Mouse (Mus musculus) ES-E14 (cell line): ENCODE data around the gene Gm3285. TPM values are rescaled to one million over a fixed set of nuclear protein-coding genes. Genes with fewer than 3 reads are reported as not detected.

Experiments used
- DNase-seq: peaks from one replicate; pipeline ENCODE4 v3.0.0-alpha.2; 2013; ENCODE audit warnings: low read depth, low spot score
- H3K27ac ChIP-seq: 2 replicates; pipeline ENCODE4 v1.5.1; 2012; ENCODE audit warnings: low read depth, mild to moderate bottlenecking, low read length, moderate library complexity, mixed read lengths; ENCODE audit not compliant: poor library complexity, insufficient read depth, severe bottlenecking
- H3K36me3 ChIP-seq: 2 replicates; pipeline ENCODE4 v1.6.1; 2012; ENCODE audit warnings: mild to moderate bottlenecking, low read length, moderate library complexity, mixed read lengths; ENCODE audit not compliant: control insufficient read depth, poor library complexity, insufficient read depth, severe bottlenecking
- H3K4me1 ChIP-seq, 2 experiments: fragments of 150-350 bp in 1 of 2; sonication (generic) in 1 of 2; 2 replicates each; pipeline ENCODE4 v1.6.1; 2012; ENCODE audit warnings: low read length in 2 of 2, mild to moderate bottlenecking in 1 of 2, mixed read lengths in 1 of 2; ENCODE audit not compliant: control insufficient read depth in 2 of 2, insufficient read depth in 2 of 2, poor library complexity in 1 of 2
- H3K4me3 ChIP-seq, 2 experiments: fragments of 150-350 bp in 1 of 2; sonication (generic) in 1 of 2; 2 replicates each; pipeline ENCODE4 v1.5.1; 2012; ENCODE audit warnings: low read length in 2 of 2, low read depth in 1 of 2, mild to moderate bottlenecking in 1 of 2, mixed read lengths in 1 of 2; ENCODE audit not compliant: insufficient read depth in 1 of 2, poor library complexity in 1 of 2, severe bottlenecking in 1 of 2
- H3K9ac ChIP-seq: 2 replicates; pipeline ENCODE4 v1.6.1; 2012; ENCODE audit warnings: low read depth, mild to moderate bottlenecking, low read length, mixed read lengths; ENCODE audit not compliant: poor library complexity, insufficient read depth, severe bottlenecking
- H3K9me3 ChIP-seq: fragments of 150-350 bp; sonication (generic); 2 replicates; pipeline ENCODE4 v1.6.1; 2012; ENCODE audit warnings: low read depth, mild to moderate bottlenecking, low read length; ENCODE audit not compliant: control insufficient read depth, insufficient read depth
- CHD2 ChIP-seq: IDR thresholded peaks from 2 replicates; pipeline ENCODE4 v1.6.1; 2014; ENCODE audit warnings: mild to moderate bottlenecking, low read depth, low read length, inconsistent platforms
- HCFC1 ChIP-seq: IDR thresholded peaks from 2 replicates; pipeline ENCODE4 v1.6.1; 2012; ENCODE audit warnings: low read length, inconsistent platforms, borderline replicate concordance; ENCODE audit not compliant: insufficient read depth
- MAFK ChIP-seq: IDR thresholded peaks from 2 replicates; pipeline ENCODE4 v1.6.1; 2014; ENCODE audit warnings: mild to moderate bottlenecking, low read depth, low read length, inconsistent platforms; ENCODE audit not compliant: insufficient read depth
- ZC3H11A ChIP-seq: IDR thresholded peaks from 2 replicates; pipeline ENCODE4 v1.6.1; 2012; ENCODE audit warnings: low read depth, mild to moderate bottlenecking, inconsistent platforms, low read length, borderline replicate concordance
- ZNF384 ChIP-seq: IDR thresholded peaks from 2 replicates; pipeline ENCODE4 v1.6.1; 2012; ENCODE audit warnings: low read depth, low read length, inconsistent platforms
- in situ Hi-C, 2 experiments: fragments of 600-800 bp; cut with MboI; formaldehyde crosslinking; loops; one replicate each; pipeline ENCODE4 v1.15.1; 2025; ENCODE audit warnings: low sequenced_read_pairs in 2 of 2, inconsistent platforms in 1 of 2; ENCODE audit not compliant: unreplicated experiment in 2 of 2
- total RNA-seq: library from RNA; depleted of rRNA; stranded (reverse); fragments of 300-350 nt; gene quantifications from 2 replicates; pipeline ENCODE4 v1.2.3, GENCODE M21; 2012; rRNA removed

Gene Gm3285
- total RNA-seq, 1 experiment: not detected

DNA sequence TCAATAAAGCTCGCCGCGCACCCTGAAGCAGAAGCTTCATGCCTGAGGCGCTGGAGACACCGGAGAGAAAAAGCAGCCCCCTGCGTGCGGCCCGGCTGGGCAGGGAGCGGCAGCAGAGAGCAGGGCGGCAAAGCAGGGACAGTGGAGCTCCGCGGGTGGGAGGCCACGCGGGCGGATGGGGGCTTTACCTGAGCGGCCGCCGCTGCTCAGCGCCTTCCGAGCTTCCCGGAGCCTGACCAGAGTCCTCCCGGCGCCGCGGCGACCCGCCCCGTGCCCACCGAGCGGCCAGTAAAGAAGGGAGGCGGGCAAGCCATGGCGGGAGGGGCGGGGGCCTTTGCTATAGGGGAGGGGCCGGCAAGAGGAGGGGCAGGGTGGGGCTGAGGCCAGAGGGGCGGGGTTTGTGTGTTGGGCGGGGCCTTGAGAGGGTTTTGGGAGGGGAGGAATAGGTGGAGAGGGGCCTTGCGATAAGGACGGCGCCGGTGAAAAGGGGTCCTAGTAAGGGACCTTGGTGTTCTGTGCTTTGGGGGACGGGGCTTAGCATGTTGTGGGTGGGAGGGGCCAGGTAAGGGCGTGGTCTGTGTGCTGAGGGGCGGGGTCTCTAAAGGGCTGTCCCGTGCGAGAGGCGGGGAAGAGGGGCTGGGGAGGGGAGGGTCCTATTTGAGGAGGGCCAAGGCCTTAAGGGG is 40.6 kb downstream of the Gm3285 start, which contains the start of gene Lrrc3:
Gene Lrrc3 (minus strand): TSS at position 326 of the 683 bp plus-strand sequence.
- Histone ChIP-seq H3K36me3 (peaks cover 9% of the 10 kb centered on the region; the same call in 1 of the 2 replicates), H3K4me3 (peak within 1 kb of the TSS; percentile 85 to 95), H3K9ac (peak within 1 kb of the TSS; percentile 91), H3K27ac (peak within 1 kb of the TSS; percentile 81), H3K4me1 (peaks cover 0 to 3% of the 10 kb centered on the region in 2 experiments; a peak in 2 of 4 replicates), H3K9me3 (no peaks in the 10 kb centered on the region)
- DNase-seq: peak; percentile 70
- TF ChIP-seq MAFK: no peak
- no peak for TF ChIP-seq ZNF384
- no peak for TF ChIP-seq CHD2
- TF ChIP-seq ZC3H11A: no peak
- no peak for TF ChIP-seq HCFC1
- in situ Hi-C loops: no loop called here

DNA sequence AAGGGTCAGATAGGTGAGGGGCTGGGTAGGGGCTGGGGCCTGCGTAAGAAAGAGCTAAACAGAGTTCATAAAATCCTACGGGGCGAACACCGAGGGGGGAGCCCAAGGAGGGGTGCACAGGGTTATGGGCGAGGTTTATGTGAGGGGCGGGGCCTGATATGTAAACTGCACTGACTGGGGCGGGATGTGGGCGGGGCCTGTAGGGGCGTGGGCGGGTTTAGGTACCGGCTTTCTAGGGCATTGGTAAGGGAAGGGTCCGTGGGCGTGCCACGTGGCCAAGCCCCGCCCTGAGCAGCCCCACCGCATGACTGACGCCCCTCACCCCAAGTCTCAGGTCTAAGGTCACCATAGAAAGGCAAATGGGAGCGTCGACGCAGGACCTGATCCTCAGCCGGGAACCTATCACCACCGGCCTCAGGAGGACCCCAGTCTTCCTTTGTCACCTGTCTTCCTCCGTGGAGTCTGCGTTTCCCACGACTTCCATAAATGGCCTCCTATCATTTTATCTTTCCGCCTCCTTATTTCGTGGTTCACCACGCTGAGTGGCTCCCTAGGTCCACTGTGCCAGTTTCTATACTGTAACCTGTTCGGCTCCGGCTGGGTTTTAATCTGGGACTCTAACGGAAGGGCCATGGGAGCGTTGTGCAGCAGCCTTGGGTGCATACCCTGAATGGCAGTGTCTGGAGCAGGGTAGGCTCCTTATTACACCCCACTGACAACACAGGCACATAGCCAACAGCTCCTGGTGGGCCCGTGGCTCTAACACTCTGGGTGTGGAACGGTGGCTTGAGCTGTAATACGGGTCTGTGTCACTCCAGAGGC is 41.3 kb downstream of the Gm3285 start:
- Histone ChIP-seq H3K9me3 (no peaks in the 10 kb centered on the region), H3K9ac (peak overlapping the region; percentile 77), H3K4me1 (peaks cover 0 to 3% of the 10 kb centered on the region in 2 experiments; a peak in 2 of 4 replicates), H3K27ac (peak overlapping the region; percentile 81), H3K4me3 (peak overlapping the region; percentile 85 to 95), H3K36me3 (peaks cover 9% of the 10 kb centered on the region; the same call in 1 of the 2 replicates)
- TF ChIP-seq CHD2: no peak
- TF ChIP-seq HCFC1: no peak
- no peak for TF ChIP-seq MAFK
- no peak for TF ChIP-seq ZC3H11A
- no peak for TF ChIP-seq ZNF384
- DNase-seq: peak; percentile 83
- in situ Hi-C loops: no loop called here

Other genes with a start within 250 kb of the Gm3285 start
- gene Ube2g2, start 239.7 kb upstream of the Gm3285 start, total RNA-seq: 21.2 and 32.7 TPM in 2 replicates
- 0.49 and 0.90 TPM in 2 replicates for gene Tspear, start 175.4 kb upstream of the Gm3285 start, total RNA-seq
- gene Gm19402, start 171.2 kb upstream of the Gm3285 start, total RNA-seq: not detected in 2 replicates
- not detected in 2 replicates for gene Gm9508, start 164.7 kb upstream of the Gm3285 start, total RNA-seq
- gene Gm10272, start 155.3 kb upstream of the Gm3285 start, total RNA-seq: not detected in 2 replicates
- not detected in 2 replicates for gene Gm10024, start 150.5 kb upstream of the Gm3285 start, total RNA-seq
- gene Gm10142, start 146.2 kb upstream of the Gm3285 start, total RNA-seq: not detected in 2 replicates
- gene Krtap12-1, start 141.4 kb upstream of the Gm3285 start, total RNA-seq: not detected in 2 replicates
- not detected in 2 replicates for gene Gm10100, start 135.5 kb upstream of the Gm3285 start, total RNA-seq
- gene Gm18596, start 119.3 kb upstream of the Gm3285 start, total RNA-seq: not detected in 2 replicates
- gene Gm9736, start 110.6 kb upstream of the Gm3285 start, total RNA-seq: not detected in 2 replicates
- not detected in 2 replicates for gene Gm3233, start 102.3 kb upstream of the Gm3285 start, total RNA-seq
- gene Gm3238, start 90.7 kb upstream of the Gm3285 start, total RNA-seq: not detected in 2 replicates
- gene Gm7138, start 85.0 kb upstream of the Gm3285 start, total RNA-seq: not detected in 2 replicates
- not detected in 2 replicates for gene Gm3250, start 79.4 kb upstream of the Gm3285 start, total RNA-seq
- not detected in 2 replicates for gene Gm7137, start 73.8 kb upstream of the Gm3285 start, total RNA-seq
- gene Gm9639, start 66.9 kb upstream of the Gm3285 start, total RNA-seq: not detected in 2 replicates
- gene Gm19668, start 62.8 kb upstream of the Gm3285 start, total RNA-seq: not detected in 2 replicates
- not detected in 2 replicates for gene Gm9507, start 50.1 kb upstream of the Gm3285 start, total RNA-seq
- gene Gm2696, start 47.3 kb upstream of the Gm3285 start, total RNA-seq: not detected in 2 replicates
- gene Krtap10-4, start 34.9 kb upstream of the Gm3285 start, total RNA-seq: not detected in 2 replicates
- gene Krtap10-10, start 26.0 kb upstream of the Gm3285 start, total RNA-seq: not detected in 2 replicates
- gene Gm36176, start 15.2 kb upstream of the Gm3285 start, total RNA-seq: not detected in 2 replicates
- gene Gm10318, start 9.1 kb upstream of the Gm3285 start, total RNA-seq: not detected in 2 replicates
- 2.5 and 4.1 TPM in 2 replicates for gene Lrrc3, start 40.6 kb downstream of the Gm3285 start, total RNA-seq
- gene Trpm2, start 108.6 kb downstream of the Gm3285 start, total RNA-seq: 0.54 and 0.63 TPM in 2 replicates
- 7.1 and 8.4 TPM in 2 replicates for gene 1810043G02Rik, start 116.5 kb downstream of the Gm3285 start, total RNA-seq
- gene Pfkl, start 148.1 kb downstream of the Gm3285 start, total RNA-seq: 138 and 230 TPM in 2 replicates
- 328 and 388 TPM in 2 replicates for gene Dnmt3l, start 180.0 kb downstream of the Gm3285 start, total RNA-seq
- gene Aire, start 181.6 kb downstream of the Gm3285 start, total RNA-seq: 68.3 and 88.3 TPM in 2 replicates
- gene Icosl, start 207.3 kb downstream of the Gm3285 start, total RNA-seq: 30.5 and 31.7 TPM in 2 replicates